Mouse (Mus musculus) lung, embryonic 15.5 days (tissue): Measurements from ENCODE around the gene Odf3. TPM values are rescaled to one million over a fixed set of nuclear protein-coding genes. Genes with fewer than 3 reads are reported as not detected.

Source experiments
- ATAC-seq: fragments of 200-750 bp; cut with Nextera tagmentation; 2 replicates; pipeline ENCODE4 v1.8.0; 2017; ENCODE audit warnings: moderate number of reproducible peaks, borderline replicate concordance; ENCODE audit not compliant: low FRiP score, low TSS enrichment; ENCODE audit errors: extremely low read depth
- H3K27ac ChIP-seq: fragments of 300-500 bp; sonication (generic); 2 replicates; pipeline ENCODE4 v1.5.1; 2015; ENCODE audit warnings: moderate library complexity, mild to moderate bottlenecking, inconsistent platforms
- H3K27me3 ChIP-seq: fragments of 300-500 bp; sonication (generic); 2 replicates; pipeline ENCODE4 v1.6.1; 2015; ENCODE audit warnings: inconsistent platforms
- H3K36me3 ChIP-seq: fragments of 300-500 bp; sonication (generic); 2 replicates; pipeline ENCODE4 v1.6.1; 2015; ENCODE audit warnings: inconsistent platforms
- H3K4me1 ChIP-seq: fragments of 300-500 bp; sonication (generic); 2 replicates; pipeline ENCODE4 v1.6.1; 2015; ENCODE audit warnings: inconsistent platforms
- H3K4me2 ChIP-seq: fragments of 300-500 bp; sonication (generic); 2 replicates; pipeline ENCODE4 v1.6.1; 2015; ENCODE audit warnings: inconsistent platforms, mild to moderate bottlenecking, moderate library complexity
- H3K4me3 ChIP-seq: fragments of 300-500 bp; sonication (generic); 2 replicates; pipeline ENCODE4 v1.5.1; 2015; ENCODE audit warnings: mild to moderate bottlenecking, inconsistent platforms
- H3K9ac ChIP-seq: fragments of 300-500 bp; sonication (generic); 2 replicates; pipeline ENCODE4 v1.6.1; 2015; ENCODE audit warnings: inconsistent platforms
- H3K9me3 ChIP-seq: fragments of 300-500 bp; sonication (generic); 2 replicates; pipeline ENCODE4 v1.6.1; 2016; ENCODE audit warnings: inconsistent platforms
- WGBS: fragments of 180-500 bp; shearing (Covaris S2); methylation state at CpG from one replicate; pipeline ENCODE4 v1.1.7; 2015; 5-methylcytosine and 5-hydroxymethylcytosine counted together
- polyA plus RNA-seq: library from polyadenylated mRNA; unstranded; fragments of >200 nt; fragmentation: Nextera tagmentation; extraction: Ambion mirVana; gene quantifications from 2 replicates; pipeline ENCODE4 v1.2.1, GENCODE M21; 2015

Gene Odf3
- not detected in 2 replicates for polyA plus RNA-seq

GRCm38 (mm10) chr7:140847755-140848580, at the start of gene Odf3:
Gene Odf3, plus strand, starts transcription at chr7:140847805.
- Histone ChIP-seq H3K27me3 (peaks cover 3% of the 10 kb centered on the region; the same call in 1 of the 2 replicates), H3K4me2 (no peak within 1 kb of the TSS), H3K4me1 (peaks cover 15% of the 10 kb centered on the region), H3K9ac (no peak within 1 kb of the TSS), H3K27ac (no peak within 1 kb of the TSS), H3K9me3 (no peaks in the 10 kb centered on the region), H3K36me3 (peaks cover 16% of the 10 kb centered on the region), H3K4me3 (no peak within 1 kb of the TSS)
- 49% methylated on average over 11 of the region's 11 CpGs for WGBS
- ATAC-seq = no peak; the same call in 1 of the 2 replicates

GRCm38 (mm10) chr7:140798212-140798611, 49.4 kb upstream of the Odf3 start:
- Histone ChIP-seq H3K9me3 (no peaks in the 10 kb centered on the region), H3K27ac (no peak overlapping the region), H3K9ac (no peak overlapping the region), H3K36me3 (no peaks in the 10 kb centered on the region), H3K4me2 (no peak overlapping the region), H3K4me3 (no peak overlapping the region), H3K4me1 (no peaks in the 10 kb centered on the region), H3K27me3 (no peaks in the 10 kb centered on the region)
- WGBS = 64% methylated on average over 2 of the region's 2 CpGs
- 0 out of 2 replicates have a peak, but pooled peaks have one; percentile 14 for ATAC-seq

- no peak overlapping the region for H3K9ac ChIP-seq
- H3K9me3 ChIP-seq = no peaks in the 10 kb centered on the region
- no peaks in the 10 kb centered on the region for H3K4me1 ChIP-seq
- no peak overlapping the region for H3K4me3 ChIP-seq
- H3K4me2 ChIP-seq = no peak overlapping the region
- H3K27me3 ChIP-seq = no peaks in the 10 kb centered on the region
- WGBS = 62% methylated on average over 6 of the region's 6 CpGs
- no peaks in the 10 kb centered on the region for H3K36me3 ChIP-seq
- H3K27ac ChIP-seq = no peak overlapping the region
- ATAC-seq = no peak
These were observed 45.0 kb upstream of the Odf3 start for GRCm38 (mm10) chr7:140802629-140803028.

GRCm38 (mm10) chr7:140805704-140806103, 41.9 kb upstream of the Odf3 start:
- H3K4me3 ChIP-seq = no peak overlapping the region
- no peaks in the 10 kb centered on the region for H3K4me1 ChIP-seq
- no peaks in the 10 kb centered on the region for H3K27me3 ChIP-seq
- H3K36me3 ChIP-seq = no peaks in the 10 kb centered on the region
- no peak overlapping the region for H3K4me2 ChIP-seq
- ATAC-seq = no peak
- no peak overlapping the region for H3K9ac ChIP-seq
- no peaks in the 10 kb centered on the region for H3K9me3 ChIP-seq
- 17% methylated on average over 1 of the region's 1 CpGs for WGBS
- no peak overlapping the region for H3K27ac ChIP-seq

GRCm38 (mm10) chr7:140810496-140810895, 37.1 kb upstream of the Odf3 start:
- Histone ChIP-seq H3K36me3 (no peaks in the 10 kb centered on the region), H3K4me2 (no peak overlapping the region), H3K9ac (no peak overlapping the region), H3K4me3 (no peak overlapping the region), H3K4me1 (no peaks in the 10 kb centered on the region), H3K9me3 (no peaks in the 10 kb centered on the region), H3K27ac (no peak overlapping the region), H3K27me3 (no peaks in the 10 kb centered on the region)
- 88% methylated on average over 6 of the region's 6 CpGs for WGBS
- no peak for ATAC-seq

- no peaks in the 10 kb centered on the region for H3K36me3 ChIP-seq
- WGBS = 78% methylated on average over 13 of the region's 13 CpGs
- H3K4me2 ChIP-seq = no peak overlapping the region
- H3K27me3 ChIP-seq = no peaks in the 10 kb centered on the region
- no peaks in the 10 kb centered on the region for H3K4me1 ChIP-seq
- ATAC-seq = no peak
- H3K4me3 ChIP-seq = no peak overlapping the region
- H3K9me3 ChIP-seq = no peaks in the 10 kb centered on the region
- no peak overlapping the region for H3K9ac ChIP-seq
- no peak overlapping the region for H3K27ac ChIP-seq
These were observed 35.9 kb upstream of the Odf3 start for GRCm38 (mm10) chr7:140811714-140812113.

GRCm38 (mm10) chr7:140812850-140813249, 34.8 kb upstream of the Odf3 start:
- no peaks in the 10 kb centered on the region for H3K4me1 ChIP-seq
- H3K27me3 ChIP-seq = no peaks in the 10 kb centered on the region
- 82% methylated on average over 12 of the region's 12 CpGs for WGBS
- no peak overlapping the region for H3K27ac ChIP-seq
- no peaks in the 10 kb centered on the region for H3K9me3 ChIP-seq
- H3K9ac ChIP-seq = no peak overlapping the region
- ATAC-seq = no peak
- no peak overlapping the region for H3K4me2 ChIP-seq
- H3K36me3 ChIP-seq = no peaks in the 10 kb centered on the region
- no peak overlapping the region for H3K4me3 ChIP-seq

GRCm38 (mm10) chr7:140820173-140820572, 27.4 kb upstream of the Odf3 start:
- H3K27ac ChIP-seq = no peak overlapping the region
- H3K9me3 ChIP-seq = no peaks in the 10 kb centered on the region
- no peak for ATAC-seq
- no peak overlapping the region for H3K4me2 ChIP-seq
- H3K4me1 ChIP-seq = peaks cover 6% of the 10 kb centered on the region
- WGBS = 43% methylated on average over 4 of the region's 4 CpGs
- no peaks in the 10 kb centered on the region for H3K36me3 ChIP-seq
- no peaks in the 10 kb centered on the region for H3K27me3 ChIP-seq
- no peak overlapping the region for H3K9ac ChIP-seq
- H3K4me3 ChIP-seq = no peak overlapping the region

GRCm38 (mm10) chr7:140821305-140821652, 26.3 kb upstream of the Odf3 start:
- no peak overlapping the region for H3K9ac ChIP-seq
- H3K4me1 ChIP-seq = peaks cover 6% of the 10 kb centered on the region
- ATAC-seq = no peak
- WGBS = 52% methylated on average over 5 of the region's 5 CpGs
- H3K9me3 ChIP-seq = no peaks in the 10 kb centered on the region
- H3K27me3 ChIP-seq = no peaks in the 10 kb centered on the region
- no peak overlapping the region for H3K27ac ChIP-seq
- H3K4me3 ChIP-seq = peak overlapping the region; percentile 40
- no peaks in the 10 kb centered on the region for H3K36me3 ChIP-seq
- H3K4me2 ChIP-seq = peak overlapping the region; percentile 67

GRCm38 (mm10) chr7:140821653-140822329, 25.8 kb upstream of the Odf3 start, which contains the start of gene Zfp941:
Gene Zfp941, minus strand, starts transcription at chr7:140822178.
- 1% methylated on average over 21 of the region's 21 CpGs for WGBS
- Histone ChIP-seq H3K36me3 (no peaks in the 10 kb centered on the region), H3K9ac (peak within 1 kb of the TSS; percentile 36; the same call in 1 of the 2 replicates), H3K9me3 (no peaks in the 10 kb centered on the region), H3K27me3 (no peaks in the 10 kb centered on the region), H3K4me1 (peaks cover 6% of the 10 kb centered on the region), H3K27ac (no peak within 1 kb of the TSS), H3K4me2 (peak within 1 kb of the TSS; percentile 67), H3K4me3 (peak within 1 kb of the TSS; percentile 40)
- ATAC-seq = peak; percentile 52

GRCm38 (mm10) chr7:140822731-140823130, 24.9 kb upstream of the Odf3 start:
- WGBS = 84% methylated on average over 4 of the region's 4 CpGs
- no peak overlapping the region for H3K4me2 ChIP-seq
- H3K36me3 ChIP-seq = no peaks in the 10 kb centered on the region
- no peak overlapping the region for H3K27ac ChIP-seq
- H3K9me3 ChIP-seq = no peaks in the 10 kb centered on the region
- H3K4me1 ChIP-seq = peaks cover 6% of the 10 kb centered on the region
- ATAC-seq = no peak
- H3K4me3 ChIP-seq = no peak overlapping the region
- no peak overlapping the region for H3K9ac ChIP-seq
- H3K27me3 ChIP-seq = no peaks in the 10 kb centered on the region
